Mouse (Mus musculus) neural tube, embryonic 15.5 days (tissue): ENCODE measurements around the gene Gpr108. TPM values are rescaled to one million over a fixed set of nuclear protein-coding genes. Genes with fewer than 3 reads are reported as not detected.

Experiments used
- ATAC-seq: fragments of 200-750 bp; cut with Nextera tagmentation; 2 replicates; pipeline ENCODE4 v1.8.0; 2017; ENCODE audit warnings: mild to moderate bottlenecking, moderate TSS enrichment, moderate library complexity; ENCODE audit not compliant: low FRiP score
- H3K27ac ChIP-seq: fragments of 300-500 bp; sonication (generic); replicated peaks from 2 replicates; pipeline ENCODE4 v1.5.1; 2015; ENCODE audit warnings: mild to moderate bottlenecking, inconsistent platforms
- H3K27me3 ChIP-seq: fragments of 300-500 bp; sonication (generic); replicated peaks from 2 replicates; pipeline ENCODE4 v1.6.1; 2015; ENCODE audit warnings: inconsistent platforms
- H3K36me3 ChIP-seq: fragments of 300-500 bp; sonication (generic); 2 replicates; pipeline ENCODE4 v1.6.1; 2015; ENCODE audit warnings: inconsistent platforms
- H3K4me1 ChIP-seq: fragments of 300-500 bp; sonication (generic); 2 replicates; pipeline ENCODE4 v1.6.1; 2015; ENCODE audit warnings: inconsistent platforms
- H3K4me2 ChIP-seq: fragments of 300-500 bp; sonication (generic); 2 replicates; pipeline ENCODE4 v1.6.1; 2015; ENCODE audit warnings: inconsistent platforms, mild to moderate bottlenecking, moderate library complexity
- H3K4me3 ChIP-seq: fragments of 300-500 bp; sonication (generic); replicated peaks from 2 replicates; pipeline ENCODE4 v1.5.1; 2015; ENCODE audit warnings: mild to moderate bottlenecking, inconsistent platforms
- H3K9ac ChIP-seq: fragments of 300-500 bp; sonication (generic); replicated peaks from 2 replicates; pipeline ENCODE4 v1.6.1; 2015; ENCODE audit warnings: mild to moderate bottlenecking, inconsistent platforms
- H3K9me3 ChIP-seq: fragments of 300-500 bp; sonication (generic); replicated peaks from 2 replicates; pipeline ENCODE4 v1.6.1; 2016; ENCODE audit warnings: inconsistent platforms
- WGBS: fragments of 180-500 bp; shearing (Covaris S2); methylation state at CpG from one replicate; pipeline ENCODE4 v1.1.7; 2015; ENCODE audit warnings: mixed read lengths; 5-methylcytosine and 5-hydroxymethylcytosine counted together
- polyA plus RNA-seq: library from polyadenylated mRNA; unstranded; fragments of >200 nt; fragmentation: Nextera tagmentation; extraction: Ambion mirVana; gene quantifications from 2 replicates; pipeline ENCODE4 v1.2.1, GENCODE M21; 2015

The Gpr108 gene
- polyA plus RNA-seq, 1 experiment from 2014 or later, result 23.3 TPM

DNA sequence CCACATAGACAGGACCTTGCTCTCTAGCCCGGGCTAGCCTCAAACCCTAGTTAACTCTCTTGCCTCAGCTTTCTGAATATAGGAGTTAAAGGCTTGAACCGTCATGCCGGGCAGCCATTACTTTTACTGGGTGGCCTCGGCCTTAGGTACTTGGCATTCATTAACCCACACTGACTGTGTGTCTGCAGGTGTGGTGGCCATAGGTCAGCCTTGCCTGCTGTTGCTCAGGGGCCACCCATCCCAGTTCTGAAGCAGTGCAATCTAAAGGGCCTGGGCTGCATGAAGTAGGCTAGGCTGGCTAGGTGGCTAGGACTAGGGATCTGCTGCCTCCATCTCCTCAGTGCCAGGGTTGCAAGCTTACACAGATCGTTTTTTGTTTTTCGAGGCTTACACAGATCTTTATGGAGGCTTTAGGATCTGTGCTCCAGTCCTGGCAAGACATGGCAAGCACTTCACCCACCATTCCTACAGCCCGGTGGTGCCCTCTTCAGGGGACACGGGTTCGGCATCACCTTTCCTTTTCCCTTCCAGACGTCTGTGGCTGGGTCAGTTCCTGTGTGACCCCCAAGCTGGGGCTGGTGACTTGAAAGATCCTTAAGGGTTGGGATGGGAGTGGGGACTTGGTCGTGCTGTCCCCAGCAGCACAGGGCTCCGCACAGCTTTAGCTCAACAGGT lies 13.9 kb downstream of the Gpr108 start:
- WGBS, result 83% methylated on average over 12 of the region's 12 CpGs
- H3K36me3 ChIP-seq, result peaks cover 22% of the 10 kb centered on the region
- no peak for ATAC-seq
- H3K4me2 ChIP-seq, result no peak overlapping the region
- H3K27me3 ChIP-seq, result no peaks in the 10 kb centered on the region
- H3K9me3 ChIP-seq, result no peaks in the 10 kb centered on the region
- H3K27ac ChIP-seq, result no peak overlapping the region
- no peak overlapping the region for H3K4me3 ChIP-seq
- no peaks in the 10 kb centered on the region for H3K4me1 ChIP-seq
- no peak overlapping the region for H3K9ac ChIP-seq

DNA sequence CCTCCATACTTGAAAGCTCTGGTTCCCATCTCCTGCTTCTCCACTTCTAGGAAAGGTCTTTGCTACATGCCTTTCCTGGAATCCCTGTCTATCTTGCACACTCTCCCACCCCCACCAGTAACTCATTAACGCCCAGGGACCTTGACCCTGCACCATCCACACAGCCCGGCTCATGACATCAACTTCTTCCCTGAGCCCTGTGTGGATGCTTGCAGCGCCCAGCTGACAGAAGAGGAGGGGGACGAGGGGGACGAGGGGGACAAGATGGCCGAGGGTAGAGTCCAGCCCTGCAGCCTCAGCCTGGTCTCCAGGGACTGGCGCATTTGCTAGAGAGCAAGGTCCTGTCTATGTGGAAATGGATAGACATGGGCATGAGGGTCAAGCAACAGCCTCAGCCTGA lies 15.2 kb downstream of the Gpr108 start:
- H3K9me3 ChIP-seq, result no peaks in the 10 kb centered on the region
- no peak overlapping the region for H3K27ac ChIP-seq
- no peak overlapping the region for H3K9ac ChIP-seq
- no peak overlapping the region for H3K4me3 ChIP-seq
- H3K27me3 ChIP-seq, result no peaks in the 10 kb centered on the region
- no peaks in the 10 kb centered on the region for H3K4me1 ChIP-seq
- H3K36me3 ChIP-seq, result peaks cover 19% of the 10 kb centered on the region
- H3K4me2 ChIP-seq, result no peak overlapping the region
- 62% methylated on average over 7 of the region's 7 CpGs for WGBS
- ATAC-seq, result no peak

DNA sequence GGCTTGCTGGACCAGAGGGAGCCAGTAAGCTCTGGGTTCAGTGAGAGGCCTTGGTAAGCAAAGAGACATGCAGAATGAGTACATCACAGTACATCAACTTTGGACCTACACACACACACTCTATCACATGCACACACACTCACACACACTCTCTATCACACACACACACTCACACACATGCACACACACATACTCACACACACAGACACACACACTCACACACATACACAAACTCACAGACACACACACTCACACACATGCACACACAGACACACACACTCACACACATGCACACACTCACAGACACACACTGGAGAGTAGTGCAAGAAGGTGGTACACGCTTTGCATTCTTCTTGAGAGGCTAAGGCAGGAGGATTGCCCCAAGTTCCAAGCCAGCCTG lies 16.0 kb downstream of the Gpr108 start:
- H3K36me3 ChIP-seq, result peaks cover 11% of the 10 kb centered on the region
- no peak for ATAC-seq
- no peak overlapping the region for H3K27ac ChIP-seq
- no peaks in the 10 kb centered on the region for H3K4me1 ChIP-seq
- H3K9ac ChIP-seq, result no peak overlapping the region
- H3K4me3 ChIP-seq, result no peak overlapping the region
- H3K27me3 ChIP-seq, result no peaks in the 10 kb centered on the region
- H3K9me3 ChIP-seq, result no peaks in the 10 kb centered on the region
- WGBS, result 91% methylated on average over 1 of the region's 1 CpGs
- no peak overlapping the region for H3K4me2 ChIP-seq

DNA sequence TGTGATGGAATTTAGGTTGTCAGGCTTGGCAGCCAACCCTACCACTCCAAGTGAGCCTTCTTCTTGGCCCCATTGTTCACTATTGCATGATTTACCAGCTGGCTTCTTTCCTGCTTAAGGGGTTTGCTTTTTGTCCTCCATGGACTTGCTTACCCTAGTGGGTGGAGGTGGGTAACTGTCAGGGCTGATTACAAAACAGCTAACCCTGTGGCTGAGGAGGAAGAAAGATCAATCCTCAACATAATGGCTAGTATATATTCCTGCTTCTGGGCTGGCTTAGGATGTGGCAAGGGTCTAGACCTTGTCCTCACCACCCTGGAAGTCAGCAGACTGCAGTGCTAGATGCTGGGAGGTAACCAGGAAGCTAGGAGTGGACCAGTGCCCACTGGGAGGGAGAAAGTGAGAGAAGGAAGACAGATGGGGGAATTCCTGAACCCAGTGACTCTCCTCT lies 16.9 kb downstream of the Gpr108 start:
- peak; percentile 37; the same call in 1 of the 2 replicates for ATAC-seq
- H3K4me1 ChIP-seq, result no peaks in the 10 kb centered on the region
- H3K36me3 ChIP-seq, result 0 out of 2 replicates have a peak, but pooled peaks cover 10% of the 10 kb centered on the region
- H3K9ac ChIP-seq, result no peak overlapping the region
- H3K27me3 ChIP-seq, result no peaks in the 10 kb centered on the region
- no peak overlapping the region for H3K4me3 ChIP-seq
- H3K9me3 ChIP-seq, result no peaks in the 10 kb centered on the region
- 0 out of 2 replicates have a peak overlapping the region, but pooled peaks have one; percentile 33 for H3K27ac ChIP-seq
- no peak overlapping the region for H3K4me2 ChIP-seq

- Histone ChIP-seq H3K36me3 (0 out of 2 replicates have a peak, but pooled peaks cover 6% of the 10 kb centered on the region), H3K4me3 (no peak overlapping the region), H3K27me3 (no peaks in the 10 kb centered on the region), H3K4me1 (no peaks in the 10 kb centered on the region), H3K4me2 (no peak overlapping the region), H3K9ac (no peak overlapping the region), H3K9me3 (no peaks in the 10 kb centered on the region), H3K27ac (no peak overlapping the region)
- ATAC-seq, result no peak
- WGBS, result 77% methylated on average over 6 of the region's 6 CpGs
These were observed 17.5 kb downstream of the Gpr108 start for GRCm38 (mm10) chr17:57230728-57231125.

DNA sequence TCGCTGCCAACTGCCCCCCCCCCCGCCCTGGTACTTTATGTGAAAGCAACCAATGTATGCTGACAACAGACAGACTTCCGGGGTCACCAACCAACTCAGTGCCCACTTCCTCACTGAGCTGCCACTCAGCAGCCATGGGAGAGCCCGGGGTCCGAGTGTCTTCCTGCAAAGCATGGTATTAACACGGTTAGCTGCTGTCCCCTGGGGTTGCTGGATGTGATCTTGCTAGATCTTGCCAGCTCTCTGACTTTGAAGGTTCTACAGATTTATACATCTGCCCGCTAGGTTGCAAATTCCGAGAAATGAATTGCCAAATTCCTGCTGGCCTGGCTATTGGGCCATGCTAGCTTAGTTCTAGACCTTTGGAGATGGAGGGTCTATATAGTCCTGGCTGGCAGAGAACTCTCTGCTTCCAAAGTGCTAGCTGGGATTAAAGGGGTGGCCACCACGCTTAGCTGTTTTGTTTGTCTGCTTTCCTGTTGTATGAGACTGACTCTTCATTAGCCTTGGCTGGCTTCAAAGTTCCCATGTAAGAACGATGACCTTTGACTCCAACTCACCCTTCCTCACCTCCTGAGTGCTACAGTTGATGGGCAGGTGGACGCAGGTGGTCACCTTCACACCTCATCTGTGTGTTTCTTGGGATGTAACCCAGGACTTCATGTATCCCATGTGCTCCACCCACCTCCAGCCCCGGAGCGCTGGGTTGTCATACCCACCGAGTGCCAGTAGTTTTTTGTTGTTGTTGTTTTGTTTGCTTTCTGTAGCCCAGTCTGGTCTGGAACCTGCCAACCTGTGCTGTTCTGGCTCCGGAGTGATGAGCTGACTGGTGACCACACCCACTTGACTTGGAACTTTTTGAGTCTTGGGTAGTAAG lies 18.2 kb downstream of the Gpr108 start:
- Histone ChIP-seq H3K9me3 (no peaks in the 10 kb centered on the region), H3K27ac (no peak overlapping the region), H3K4me3 (no peak overlapping the region), H3K36me3 (0 out of 2 replicates have a peak, but pooled peaks cover 4% of the 10 kb centered on the region), H3K4me2 (no peak overlapping the region), H3K27me3 (no peaks in the 10 kb centered on the region), H3K9ac (no peak overlapping the region), H3K4me1 (no peaks in the 10 kb centered on the region)
- 79% methylated on average over 15 of the region's 15 CpGs for WGBS
- ATAC-seq, result no peak

DNA sequence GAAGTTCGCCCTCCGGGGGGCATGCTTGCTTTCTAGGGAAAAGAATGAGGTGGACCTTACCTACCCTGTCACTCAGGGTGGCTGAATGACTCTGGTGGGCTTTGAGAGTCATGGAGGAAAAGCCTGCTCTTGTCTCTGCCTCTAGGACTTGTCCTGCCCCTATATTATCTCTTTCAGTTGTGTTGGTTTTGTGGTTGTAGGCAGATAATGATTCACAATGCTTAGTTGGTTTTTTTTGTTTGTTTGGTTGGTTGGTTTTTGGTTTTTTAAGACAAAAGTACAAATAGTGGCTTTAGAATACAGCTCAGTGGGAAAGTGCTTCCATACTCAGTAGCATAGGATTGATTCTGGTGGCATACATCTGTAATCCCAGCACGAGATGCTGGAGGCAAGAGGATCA lies 19.4 kb downstream of the Gpr108 start:
- 79% methylated on average over 3 of the region's 3 CpGs for WGBS
- Histone ChIP-seq H3K9ac (no peak overlapping the region), H3K4me1 (no peaks in the 10 kb centered on the region), H3K27ac (no peak overlapping the region), H3K36me3 (no peaks in the 10 kb centered on the region), H3K9me3 (no peaks in the 10 kb centered on the region), H3K4me2 (no peak overlapping the region), H3K27me3 (no peaks in the 10 kb centered on the region), H3K4me3 (no peak overlapping the region)
- ATAC-seq, result no peak

GRCm38 (mm10) chr17:57228014-57228413 lies 20.2 kb downstream of the Gpr108 start, which contains the start of gene C3:
C3 (minus strand) TSS chr17:57228136.
- no peaks in the 10 kb centered on the region; the same call in 1 of the 2 replicates for H3K27me3 ChIP-seq
- no peak within 1 kb of the TSS for H3K4me3 ChIP-seq
- no peak within 1 kb of the TSS for H3K9ac ChIP-seq
- H3K36me3 ChIP-seq, result no peaks in the 10 kb centered on the region
- no peak within 1 kb of the TSS for H3K27ac ChIP-seq
- H3K4me1 ChIP-seq, result no peaks in the 10 kb centered on the region
- ATAC-seq, result no peak
- no peaks in the 10 kb centered on the region for H3K9me3 ChIP-seq
- H3K4me2 ChIP-seq, result no peak within 1 kb of the TSS
- 89% methylated on average over 3 of the region's 3 CpGs for WGBS

GRCm38 (mm10) chr17:57227468-57227867 lies 20.8 kb downstream of the Gpr108 start:
- WGBS, result 82% methylated on average over 2 of the region's 2 CpGs
- Histone ChIP-seq H3K9ac (no peak overlapping the region), H3K36me3 (no peaks in the 10 kb centered on the region), H3K9me3 (no peaks in the 10 kb centered on the region), H3K4me2 (no peak overlapping the region), H3K4me3 (no peak overlapping the region), H3K4me1 (no peaks in the 10 kb centered on the region), H3K27ac (no peak overlapping the region), H3K27me3 (no peaks in the 10 kb centered on the region; the same call in 1 of the 2 replicates)
- ATAC-seq, result no peak

DNA sequence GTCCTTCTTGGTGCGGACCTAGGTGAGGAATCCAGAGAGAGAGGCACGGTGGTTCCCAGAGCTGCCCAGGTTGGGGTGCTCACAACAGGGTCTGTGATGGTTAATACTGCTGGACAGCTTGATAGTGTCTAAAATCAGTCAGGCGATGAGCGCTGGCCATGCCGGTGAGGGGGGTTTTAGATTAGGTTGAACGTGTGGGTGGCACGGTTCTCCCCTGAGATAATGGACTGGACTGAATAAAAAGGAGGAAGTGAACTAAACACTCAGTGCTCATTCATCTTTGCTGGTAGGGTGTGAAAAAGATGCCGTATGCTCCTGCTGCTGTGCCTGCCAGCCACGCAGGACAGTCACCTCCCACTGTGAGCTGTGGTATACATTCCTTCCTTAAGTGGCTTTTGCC lies 24.9 kb downstream of the Gpr108 start:
- Histone ChIP-seq H3K36me3 (no peaks in the 10 kb centered on the region), H3K4me3 (no peak overlapping the region), H3K27ac (no peak overlapping the region), H3K9me3 (no peaks in the 10 kb centered on the region), H3K4me1 (no peaks in the 10 kb centered on the region), H3K9ac (no peak overlapping the region), H3K4me2 (no peak overlapping the region), H3K27me3 (no peaks in the 10 kb centered on the region; the same call in 1 of the 2 replicates)
- WGBS, result 76% methylated on average over 9 of the region's 9 CpGs
- ATAC-seq, result no peak

GRCm38 (mm10) chr17:57221911-57222310 lies 26.3 kb downstream of the Gpr108 start:
- no peak overlapping the region for H3K4me2 ChIP-seq
- no peak overlapping the region for H3K4me3 ChIP-seq
- 86% methylated on average over 4 of the region's 4 CpGs for WGBS
- no peak overlapping the region for H3K9ac ChIP-seq
- H3K36me3 ChIP-seq, result no peaks in the 10 kb centered on the region
- H3K4me1 ChIP-seq, result no peaks in the 10 kb centered on the region
- no peaks in the 10 kb centered on the region for H3K9me3 ChIP-seq
- H3K27me3 ChIP-seq, result no peaks in the 10 kb centered on the region; the same call in 1 of the 2 replicates
- no peak overlapping the region for H3K27ac ChIP-seq
- ATAC-seq, result no peak

GRCm38 (mm10) chr17:57219884-57220207 lies 28.4 kb downstream of the Gpr108 start:
- WGBS, result 21% methylated on average over 3 of the region's 3 CpGs
- Histone ChIP-seq H3K27me3 (no peaks in the 10 kb centered on the region; the same call in 1 of the 2 replicates), H3K4me1 (peaks cover 2% of the 10 kb centered on the region; the same call in 1 of the 2 replicates), H3K4me2 (no peak overlapping the region), H3K27ac (no peak overlapping the region), H3K9ac (no peak overlapping the region), H3K4me3 (no peak overlapping the region), H3K9me3 (no peaks in the 10 kb centered on the region), H3K36me3 (no peaks in the 10 kb centered on the region)
- no peak for ATAC-seq
